Mouse (Mus musculus) embryonic facial prominence, embryonic 14.5 days (tissue): ENCODE data around the gene Klk7. TPM values are rescaled to one million over a fixed set of nuclear protein-coding genes. Genes with fewer than 3 reads are reported as not detected.

ENCODE experiments used
- ATAC-seq: fragments of 200-750 bp; cut with Nextera tagmentation; 2 replicates; pipeline ENCODE4 v1.8.0; 2017; ENCODE audit warnings: low read depth, moderate number of reproducible peaks, moderate TSS enrichment
- DNase-seq: peaks from one replicate; pipeline ENCODE4 v3.0.0-alpha.2; 2015; ENCODE audit warnings: low spot score
- H3K27ac ChIP-seq: fragments of 300-500 bp; sonication (generic); replicated peaks from 2 replicates; pipeline ENCODE4 v1.5.1; 2014; ENCODE audit warnings: low read depth, mild to moderate bottlenecking, low read length, moderate library complexity
- H3K27me3 ChIP-seq: fragments of 300-500 bp; sonication (generic); replicated peaks from 2 replicates; pipeline ENCODE4 v1.6.1; 2014; ENCODE audit warnings: low read length; ENCODE audit not compliant: control insufficient read depth, insufficient read depth
- H3K36me3 ChIP-seq: fragments of 300-500 bp; sonication (generic); 2 replicates; pipeline ENCODE4 v1.6.1; 2014; ENCODE audit warnings: low read length, mixed read lengths; ENCODE audit not compliant: control insufficient read depth, insufficient read depth
- H3K4me1 ChIP-seq: fragments of 300-500 bp; sonication (generic); 2 replicates; pipeline ENCODE4 v1.6.1; 2014; ENCODE audit warnings: antibody characterized with exemption, low read length; ENCODE audit not compliant: control insufficient read depth, insufficient read depth
- H3K4me2 ChIP-seq: fragments of 300-500 bp; sonication (generic); 2 replicates; pipeline ENCODE4 v1.6.1; 2014; ENCODE audit warnings: low read depth, mild to moderate bottlenecking, low read length, moderate library complexity, mixed read lengths
- H3K4me3 ChIP-seq: fragments of 300-500 bp; sonication (generic); 2 replicates; pipeline ENCODE4 v1.5.1; 2014; ENCODE audit warnings: low read depth, mild to moderate bottlenecking, low read length
- H3K9ac ChIP-seq: fragments of 300-500 bp; sonication (generic); 2 replicates; pipeline ENCODE4 v1.6.1; 2014; ENCODE audit warnings: low read depth, mild to moderate bottlenecking, low read length, moderate library complexity, mixed read lengths
- H3K9me3 ChIP-seq: fragments of 300-500 bp; sonication (generic); 2 replicates; pipeline ENCODE4 v1.6.1; 2016; ENCODE audit warnings: low read length; ENCODE audit not compliant: control insufficient read depth
- WGBS: fragments of 180-500 bp; shearing (Covaris S2); extraction: QIAGEN DNeasy Blood & Tissue Kit; methylation state at CpG from one replicate; pipeline ENCODE4 v1.1.7; 2014; 5-methylcytosine and 5-hydroxymethylcytosine counted together
- polyA plus RNA-seq: library from polyadenylated mRNA; unstranded; fragments of >200 nt; fragmentation: Nextera tagmentation; extraction: Ambion mirVana; gene quantifications from 2 replicates; pipeline ENCODE4 v1.2.1, GENCODE M21; 2014

Gene Klk7
- polyA plus RNA-seq, 1 experiment from 2014 or later = 1.6 TPM

- no peaks in the 10 kb centered on the region for H3K27me3 ChIP-seq
- DNase-seq (no peak), ATAC-seq (no peak)
- no peak overlapping the region for H3K4me2 ChIP-seq
- no peak overlapping the region for H3K4me3 ChIP-seq
- H3K4me1 ChIP-seq = no peaks in the 10 kb centered on the region
- H3K9ac ChIP-seq = no peak overlapping the region
- H3K9me3 ChIP-seq = no peaks in the 10 kb centered on the region
- H3K27ac ChIP-seq = no peak overlapping the region
- no peaks in the 10 kb centered on the region for H3K36me3 ChIP-seq
These were observed 5.7 kb downstream of the Klk7 start for GRCm38 (mm10) chr7:43816746-43817145.

- ATAC-seq (no peak), DNase-seq (no peak)
- no peak overlapping the region for H3K4me3 ChIP-seq
- H3K27ac ChIP-seq = no peak overlapping the region
- no peaks in the 10 kb centered on the region for H3K36me3 ChIP-seq
- no peak overlapping the region for H3K9ac ChIP-seq
- H3K9me3 ChIP-seq = no peaks in the 10 kb centered on the region
- no peak overlapping the region for H3K4me2 ChIP-seq
- WGBS = 90% methylated on average over 7 of the region's 7 CpGs
- H3K4me1 ChIP-seq = no peaks in the 10 kb centered on the region
- no peaks in the 10 kb centered on the region for H3K27me3 ChIP-seq
These were observed 10.5 kb downstream of the Klk7 start for GRCm38 (mm10) chr7:43821581-43821980.

- no peaks in the 10 kb centered on the region for H3K9me3 ChIP-seq
- DNase-seq (no peak), ATAC-seq (no peak)
- no peak within 1 kb of the TSS for H3K4me2 ChIP-seq
- no peak within 1 kb of the TSS for H3K9ac ChIP-seq
- no peak within 1 kb of the TSS for H3K4me3 ChIP-seq
- no peaks in the 10 kb centered on the region for H3K27me3 ChIP-seq
- H3K36me3 ChIP-seq = no peaks in the 10 kb centered on the region
- WGBS = 57% methylated on average over 10 of the region's 10 CpGs
- H3K4me1 ChIP-seq = no peaks in the 10 kb centered on the region
- no peak within 1 kb of the TSS for H3K27ac ChIP-seq
These were observed 13.1 kb downstream of the Klk7 start, which contains the start of gene Klk6 for GRCm38 (mm10) chr7:43824199-43824598. Klk6 (plus strand) TSS chr7:43824499.

GRCm38 (mm10) chr7:43826056-43826455 lies 15.0 kb downstream of the Klk7 start:
- Histone ChIP-seq H3K36me3 (no peaks in the 10 kb centered on the region), H3K4me1 (no peaks in the 10 kb centered on the region), H3K9me3 (no peaks in the 10 kb centered on the region), H3K4me2 (no peak overlapping the region), H3K27me3 (no peaks in the 10 kb centered on the region), H3K27ac (no peak overlapping the region), H3K9ac (no peak overlapping the region), H3K4me3 (no peak overlapping the region)
- ATAC-seq (no peak), DNase-seq (no peak)
- 85% methylated on average over 5 of the region's 5 CpGs for WGBS

GRCm38 (mm10) chr7:43827706-43828105 lies 16.6 kb downstream of the Klk7 start:
- no peak overlapping the region for H3K4me3 ChIP-seq
- no peak for ATAC-seq
- H3K4me1 ChIP-seq = no peaks in the 10 kb centered on the region
- whole genome bisulfite sequencing = 82% methylated on average over 4 of the region's 4 CpGs
- H3K36me3 ChIP-seq = no peaks in the 10 kb centered on the region
- no peaks in the 10 kb centered on the region for H3K9me3 ChIP-seq
- no peak overlapping the region for H3K4me2 ChIP-seq
- H3K27ac ChIP-seq = no peak overlapping the region
- no peak for DNase-seq
- H3K27me3 ChIP-seq = no peaks in the 10 kb centered on the region
- no peak overlapping the region for H3K9ac ChIP-seq

GRCm38 (mm10) chr7:43829006-43829405 lies 17.9 kb downstream of the Klk7 start:
- H3K4me1 ChIP-seq = no peaks in the 10 kb centered on the region
- no peaks in the 10 kb centered on the region for H3K9me3 ChIP-seq
- H3K9ac ChIP-seq = no peak overlapping the region
- 85% methylated on average over 8 of the region's 8 CpGs for WGBS
- ATAC-seq = no peak
- DNase-seq = no peak
- H3K27ac ChIP-seq = no peak overlapping the region
- H3K4me3 ChIP-seq = no peak overlapping the region
- no peaks in the 10 kb centered on the region for H3K27me3 ChIP-seq
- H3K4me2 ChIP-seq = no peak overlapping the region
- H3K36me3 ChIP-seq = no peaks in the 10 kb centered on the region

GRCm38 (mm10) chr7:43841701-43842100 lies 30.6 kb downstream of the Klk7 start, which contains the start of gene Klk5:
Klk5 (plus strand) TSS chr7:43841971.
- ATAC-seq (no peak), DNase-seq (no peak)
- H3K4me3 ChIP-seq = no peak within 1 kb of the TSS
- no peaks in the 10 kb centered on the region for H3K36me3 ChIP-seq
- H3K9ac ChIP-seq = no peak within 1 kb of the TSS
- no peak within 1 kb of the TSS for H3K4me2 ChIP-seq
- 44% methylated on average over 3 of the region's 3 CpGs for WGBS
- no peaks in the 10 kb centered on the region; the same call in 1 of the 2 replicates for H3K9me3 ChIP-seq
- no peaks in the 10 kb centered on the region for H3K27me3 ChIP-seq
- H3K27ac ChIP-seq = no peak within 1 kb of the TSS
- H3K4me1 ChIP-seq = no peaks in the 10 kb centered on the region

- Histone ChIP-seq H3K27ac (no peak overlapping the region), H3K9me3 (no peaks in the 10 kb centered on the region; the same call in 1 of the 2 replicates), H3K27me3 (no peaks in the 10 kb centered on the region), H3K36me3 (no peaks in the 10 kb centered on the region), H3K4me2 (no peak overlapping the region), H3K4me3 (no peak overlapping the region), H3K9ac (no peak overlapping the region), H3K4me1 (no peaks in the 10 kb centered on the region)
- ATAC-seq (no peak), DNase-seq (no peak)
- 88% methylated on average over 4 of the region's 4 CpGs for WGBS
These were observed 32.7 kb downstream of the Klk7 start for GRCm38 (mm10) chr7:43843801-43844200.

- no peaks in the 10 kb centered on the region for H3K36me3 ChIP-seq
- H3K27me3 ChIP-seq = no peaks in the 10 kb centered on the region
- no peaks in the 10 kb centered on the region for H3K9me3 ChIP-seq
- no peak overlapping the region for H3K4me3 ChIP-seq
- H3K4me2 ChIP-seq = no peak overlapping the region
- no peak overlapping the region for H3K9ac ChIP-seq
- ATAC-seq (no peak), DNase-seq (no peak)
- no peaks in the 10 kb centered on the region for H3K4me1 ChIP-seq
- no peak overlapping the region for H3K27ac ChIP-seq
- WGBS = 95% methylated on average over 6 of the region's 6 CpGs
These were observed 40.5 kb downstream of the Klk7 start for GRCm38 (mm10) chr7:43851616-43852015.
